Mouse (Mus musculus): ENCODE measurements around the gene Dusp8.

GRCm38 (mm10) chr7:142037553-142038170 is 58.0 kb downstream of the Dusp8 start:
- TF ChIP-seq ZNF384 (IDR thresholded peaks at IDR 0.05; ENCODE audit: low read depth, low read length) (no peak), ZC3H11A (IDR thresholded peaks at IDR 0.05; ENCODE audit: borderline replicate concordance, low read depth, low read length) (0 out of 2 replicates have a peak, but pooled peaks have one; percentile 55), MAFK (IDR thresholded peaks at IDR 0.05; ENCODE audit: insufficient read depth, low read depth, low read length) (no peak), CHD2 (IDR thresholded peaks at IDR 0.05; ENCODE audit: low read depth, low read length) (no peak)
